Mouse (Mus musculus) kidney, embryonic 16.5 days (tissue): ENCODE measurements around the gene 2810408A11Rik. TPM values are rescaled to one million over a fixed set of nuclear protein-coding genes. Genes with fewer than 3 reads are reported as not detected.

Experiments used
- ATAC-seq: fragments of 200-750 bp; cut with Nextera tagmentation; 2 replicates; pipeline ENCODE4 v1.8.0; 2017; ENCODE audit warnings: moderate TSS enrichment; ENCODE audit not compliant: low FRiP score, low TSS enrichment
- H3K27ac ChIP-seq: fragments of 300-500 bp; sonication (generic); 2 replicates; pipeline ENCODE4 v1.5.1; 2014; ENCODE audit warnings: low read length
- H3K27me3 ChIP-seq: fragments of 300-500 bp; sonication (generic); 2 replicates; pipeline ENCODE4 v1.6.1; 2014; ENCODE audit warnings: low read length, control low read depth, mixed read lengths; ENCODE audit not compliant: insufficient read depth
- H3K36me3 ChIP-seq: fragments of 300-500 bp; sonication (generic); 2 replicates; pipeline ENCODE4 v1.6.1; 2014; ENCODE audit warnings: low read length, control low read depth, mixed read lengths; ENCODE audit not compliant: insufficient read depth
- H3K4me1 ChIP-seq: fragments of 300-500 bp; sonication (generic); 2 replicates; pipeline ENCODE4 v1.6.1; 2014; ENCODE audit warnings: low read length, control low read depth, mixed read lengths; ENCODE audit not compliant: insufficient read depth
- H3K4me2 ChIP-seq: fragments of 300-500 bp; sonication (generic); replicated peaks from 2 replicates; pipeline ENCODE4 v1.6.1; 2014; ENCODE audit warnings: low read depth, low read length
- H3K4me3 ChIP-seq: fragments of 300-500 bp; sonication (generic); 2 replicates; pipeline ENCODE4 v1.5.1; 2014; ENCODE audit warnings: mild to moderate bottlenecking, low read length
- H3K9ac ChIP-seq: fragments of 300-500 bp; sonication (generic); replicated peaks from 2 replicates; pipeline ENCODE4 v1.6.1; 2014; ENCODE audit warnings: low read length
- H3K9me3 ChIP-seq: fragments of 300-500 bp; sonication (generic); 2 replicates; pipeline ENCODE4 v1.6.1; 2016; ENCODE audit warnings: low read length, control low read depth
- WGBS: fragments of 180-500 bp; shearing (Covaris S2); extraction: QIAGEN DNeasy Blood & Tissue Kit; methylation state at CpG from one replicate; pipeline ENCODE4 v1.1.7; 2014; 5-methylcytosine and 5-hydroxymethylcytosine counted together
- polyA plus RNA-seq: library from polyadenylated mRNA; unstranded; fragments of >200 nt; fragmentation: Nextera tagmentation; extraction: Ambion mirVana; gene quantifications from 2 replicates; pipeline ENCODE4 v1.2.1, GENCODE M21; 2015

Gene 2810408A11Rik
- polyA plus RNA-seq, 1 experiment from 2014 or later, result 12.8 TPM

GRCm38 (mm10) chr11:69884240-69884639 is 16.5 kb downstream of the 2810408A11Rik start:
- Histone ChIP-seq H3K4me2 (0 out of 2 replicates have a peak overlapping the region, but pooled peaks have one; percentile 5), H3K27me3 (no peaks in the 10 kb centered on the region), H3K4me3 (no peak overlapping the region), H3K27ac (peak overlapping the region; percentile 14; the same call in 1 of the 2 replicates), H3K36me3 (no peaks in the 10 kb centered on the region), H3K4me1 (peaks cover 19% of the 10 kb centered on the region), H3K9ac (0 out of 2 replicates have a peak overlapping the region, but pooled peaks have one; percentile 14), H3K9me3 (no peaks in the 10 kb centered on the region)
- no peak for ATAC-seq
- 58% methylated on average over 9 of the region's 9 CpGs for WGBS

GRCm38 (mm10) chr11:69883527-69884151 is 17.1 kb downstream of the 2810408A11Rik start:
- Histone ChIP-seq H3K9me3 (no peaks in the 10 kb centered on the region), H3K27ac (no peak overlapping the region; the same call in 1 of the 2 replicates)

GRCm38 (mm10) chr11:69883066-69883465 is 17.7 kb downstream of the 2810408A11Rik start:
- no peak for ATAC-seq
- WGBS, result 66% methylated on average over 4 of the region's 4 CpGs
- no peak overlapping the region for H3K4me3 ChIP-seq
- no peak overlapping the region for H3K4me2 ChIP-seq
- no peak overlapping the region for H3K9ac ChIP-seq
- no peaks in the 10 kb centered on the region for H3K27me3 ChIP-seq
- H3K27ac ChIP-seq, result no peak overlapping the region
- no peaks in the 10 kb centered on the region for H3K36me3 ChIP-seq
- H3K4me1 ChIP-seq, result peaks cover 30% of the 10 kb centered on the region
- no peaks in the 10 kb centered on the region for H3K9me3 ChIP-seq

More at GRCm38 (mm10) chr11:69883527-69884151, 17.1 kb downstream of the 2810408A11Rik start:
- H3K36me3 ChIP-seq, result no peaks in the 10 kb centered on the region
- no peak overlapping the region for H3K9ac ChIP-seq
- no peak overlapping the region for H3K4me2 ChIP-seq
- peaks cover 25% of the 10 kb centered on the region for H3K4me1 ChIP-seq
- no peak for ATAC-seq
- 87% methylated on average over 8 of the region's 8 CpGs for WGBS
- H3K4me3 ChIP-seq, result no peak overlapping the region
- no peaks in the 10 kb centered on the region for H3K27me3 ChIP-seq

GRCm38 (mm10) chr11:69881787-69882670 is 18.8 kb downstream of the 2810408A11Rik start:
- WGBS, result 57% methylated on average over 21 of the region's 21 CpGs
- ATAC-seq, result peak; percentile 1; the same call in 1 of the 2 replicates
- Histone ChIP-seq H3K9me3 (no peaks in the 10 kb centered on the region), H3K4me3 (peak overlapping the region; percentile 65), H3K27me3 (no peaks in the 10 kb centered on the region), H3K4me1 (peaks cover 39% of the 10 kb centered on the region), H3K9ac (peak overlapping the region; percentile 63), H3K4me2 (peak overlapping the region; percentile 55), H3K27ac (peak overlapping the region; percentile 98), H3K36me3 (no peaks in the 10 kb centered on the region)

- H3K9ac ChIP-seq, result peak within 1 kb of the TSS; percentile 63
- no peaks in the 10 kb centered on the region for H3K9me3 ChIP-seq
- peak within 1 kb of the TSS; percentile 98 for H3K27ac ChIP-seq
- H3K4me2 ChIP-seq, result peak within 1 kb of the TSS; percentile 55
- no peaks in the 10 kb centered on the region for H3K27me3 ChIP-seq
- peak; percentile 93 for ATAC-seq
- H3K4me3 ChIP-seq, result peak within 1 kb of the TSS; percentile 65
- no peaks in the 10 kb centered on the region for H3K36me3 ChIP-seq
- H3K4me1 ChIP-seq, result peaks cover 48% of the 10 kb centered on the region
- under 1% methylated on average over 46 of the region's 46 CpGs for WGBS
These were observed 19.8 kb downstream of the 2810408A11Rik start, which contains the start of gene Kctd11 for GRCm38 (mm10) chr11:69880853-69881603. Gene Kctd11 (minus strand): TSS chr11:69881406.

- Histone ChIP-seq H3K9ac (peak overlapping the region; percentile 63), H3K4me2 (peak overlapping the region; percentile 55), H3K9me3 (no peaks in the 10 kb centered on the region), H3K36me3 (no peaks in the 10 kb centered on the region), H3K4me3 (peak overlapping the region; percentile 65), H3K27me3 (no peaks in the 10 kb centered on the region), H3K4me1 (peaks cover 52% of the 10 kb centered on the region), H3K27ac (peak overlapping the region; percentile 98)
- ATAC-seq, result peak; percentile 49; the same call in 1 of the 2 replicates
- WGBS, result 0% methylated on average over 18 of the region's 18 CpGs
These were observed 20.3 kb downstream of the 2810408A11Rik start for GRCm38 (mm10) chr11:69880506-69880852.

GRCm38 (mm10) chr11:69879711-69880110 is 21.1 kb downstream of the 2810408A11Rik start:
- Histone ChIP-seq H3K27ac (peak overlapping the region; percentile 98; the same call in 1 of the 2 replicates), H3K4me1 (peaks cover 52% of the 10 kb centered on the region), H3K9me3 (no peaks in the 10 kb centered on the region), H3K27me3 (no peaks in the 10 kb centered on the region), H3K36me3 (no peaks in the 10 kb centered on the region), H3K9ac (peak overlapping the region; percentile 63), H3K4me2 (peak overlapping the region; percentile 55), H3K4me3 (peak overlapping the region; percentile 65)
- no peak for ATAC-seq
- WGBS, result 45% methylated on average over 15 of the region's 15 CpGs

- Histone ChIP-seq H3K4me3 (peak overlapping the region; percentile 65), H3K36me3 (no peaks in the 10 kb centered on the region), H3K9ac (peak overlapping the region; percentile 63), H3K4me1 (peaks cover 52% of the 10 kb centered on the region), H3K4me2 (peak overlapping the region; percentile 55), H3K9me3 (no peaks in the 10 kb centered on the region), H3K27ac (no peak overlapping the region), H3K27me3 (no peaks in the 10 kb centered on the region)
- ATAC-seq, result no peak
- WGBS, result 85% methylated on average over 6 of the region's 6 CpGs
These were observed 21.8 kb downstream of the 2810408A11Rik start for GRCm38 (mm10) chr11:69878952-69879351.

- Histone ChIP-seq H3K27ac (no peak overlapping the region), H3K27me3 (no peaks in the 10 kb centered on the region), H3K9me3 (no peaks in the 10 kb centered on the region), H3K4me2 (peak overlapping the region; percentile 27; the same call in 1 of the 2 replicates), H3K4me1 (peaks cover 52% of the 10 kb centered on the region), H3K4me3 (0 out of 2 replicates have a peak overlapping the region, but pooled peaks have one; percentile 3), H3K36me3 (no peaks in the 10 kb centered on the region), H3K9ac (no peak overlapping the region)
- WGBS, result 86% methylated on average over 3 of the region's 3 CpGs
- ATAC-seq, result no peak
These were observed 22.4 kb downstream of the 2810408A11Rik start for GRCm38 (mm10) chr11:69878399-69878798.
